Mouse (Mus musculus): ENCODE results near the gene Shld1.

DNA sequence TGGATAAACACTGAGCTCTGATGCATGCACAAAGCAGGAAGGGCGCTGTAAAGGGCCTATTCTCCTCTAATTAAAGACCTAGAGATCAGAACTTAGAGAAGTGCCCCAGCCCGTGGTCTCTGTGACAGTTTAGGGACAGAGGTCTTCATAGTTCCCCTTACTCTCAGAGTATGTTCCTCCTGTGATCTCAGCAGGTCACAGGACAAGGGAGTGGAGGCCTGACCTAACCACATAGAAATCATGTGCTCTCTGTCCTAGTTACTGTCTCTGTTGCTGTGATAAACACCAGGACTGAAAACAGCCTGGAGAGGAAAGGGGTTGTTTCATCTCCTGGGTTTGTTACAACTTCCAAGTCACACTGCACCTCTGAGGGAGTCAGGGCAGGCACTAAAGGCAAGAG lies 23.8 kb downstream of the Shld1 start:
- TF ChIP-seq CTCF (IDR thresholded peaks at IDR 0.05; ENCODE audit: borderline replicate concordance, insufficient read depth, low read depth, low read length) (no peak), POLR2A (IDR thresholded peaks at IDR 0.05; ENCODE audit: borderline replicate concordance, insufficient read depth, low read length) (no peak)

Measured in cerebellum, adult 2 months (tissue).